Mouse (Mus musculus) heart, embryonic 16.5 days (tissue): ENCODE measurements around the gene Camk1d. TPM values are rescaled to one million over a fixed set of nuclear protein-coding genes. Genes with fewer than 3 reads are reported as not detected.

Source experiments
- ATAC-seq: fragments of 200-750 bp; cut with Nextera tagmentation; replicated peaks from 2 replicates; pipeline ENCODE4 v1.8.0; 2017; ENCODE audit warnings: moderate number of reproducible peaks; ENCODE audit not compliant: insufficient read depth, low FRiP score; ENCODE audit errors: extremely low read depth
- H3K27ac ChIP-seq: fragments of 300-500 bp; sonication (generic); 2 replicates; pipeline ENCODE4 v1.5.1; 2014; ENCODE audit warnings: mild to moderate bottlenecking, low read length, control low read depth, moderate library complexity
- H3K27me3 ChIP-seq: fragments of 300-500 bp; sonication (generic); 2 replicates; pipeline ENCODE4 v1.6.1; 2014; ENCODE audit warnings: low read length, mixed read lengths; ENCODE audit not compliant: control insufficient read depth, insufficient read depth
- H3K36me3 ChIP-seq: fragments of 300-500 bp; sonication (generic); 2 replicates; pipeline ENCODE4 v1.6.1; 2014; ENCODE audit not compliant: control insufficient read depth, insufficient read depth
- H3K4me1 ChIP-seq: fragments of 300-500 bp; sonication (generic); 2 replicates; pipeline ENCODE4 v1.6.1; 2014; ENCODE audit warnings: low read length, mixed read lengths; ENCODE audit not compliant: control insufficient read depth, insufficient read depth
- H3K4me2 ChIP-seq: fragments of 300-500 bp; sonication (generic); 2 replicates; pipeline ENCODE4 v1.6.1; 2014; ENCODE audit warnings: low read depth, mild to moderate bottlenecking, control low read depth, low read length
- H3K4me3 ChIP-seq: fragments of 300-500 bp; sonication (generic); 2 replicates; pipeline ENCODE4 v1.5.1; 2014; ENCODE audit warnings: mild to moderate bottlenecking, control low read depth, low read length
- H3K9ac ChIP-seq: fragments of 300-500 bp; sonication (generic); 2 replicates; pipeline ENCODE4 v1.6.1; 2014; ENCODE audit warnings: low read length, control low read depth
- H3K9me3 ChIP-seq: fragments of 300-500 bp; sonication (generic); replicated peaks from 2 replicates; pipeline ENCODE4 v1.6.1; 2016; ENCODE audit warnings: low read length; ENCODE audit not compliant: control insufficient read depth
- WGBS: fragments of 180-500 bp; shearing (Covaris S2); extraction: QIAGEN DNeasy Blood & Tissue Kit; methylation state at CpG from one replicate; pipeline ENCODE4 v1.1.7; 2014; 5-methylcytosine and 5-hydroxymethylcytosine counted together
- polyA plus RNA-seq: library from polyadenylated mRNA; unstranded; fragments of >200 nt; fragmentation: Nextera tagmentation; extraction: Ambion mirVana; gene quantifications from 2 replicates; pipeline ENCODE4 v1.2.1, GENCODE M21; 2015

Gene Camk1d
- polyA plus RNA-seq, 1 experiment from 2014 or later, result 5.9 TPM

GRCm38 (mm10) chr2:5658000-5658399 is 56.3 kb downstream of the Camk1d start:
- no peaks in the 10 kb centered on the region for H3K4me1 ChIP-seq
- H3K4me2 ChIP-seq, result no peak overlapping the region
- no peak overlapping the region for H3K27ac ChIP-seq
- no peak for ATAC-seq
- no peak overlapping the region for H3K4me3 ChIP-seq
- H3K9me3 ChIP-seq, result no peaks in the 10 kb centered on the region
- no peak overlapping the region for H3K9ac ChIP-seq
- 44% methylated on average over 3 of the region's 3 CpGs for WGBS
- no peaks in the 10 kb centered on the region for H3K27me3 ChIP-seq
- no peaks in the 10 kb centered on the region for H3K36me3 ChIP-seq

DNA sequence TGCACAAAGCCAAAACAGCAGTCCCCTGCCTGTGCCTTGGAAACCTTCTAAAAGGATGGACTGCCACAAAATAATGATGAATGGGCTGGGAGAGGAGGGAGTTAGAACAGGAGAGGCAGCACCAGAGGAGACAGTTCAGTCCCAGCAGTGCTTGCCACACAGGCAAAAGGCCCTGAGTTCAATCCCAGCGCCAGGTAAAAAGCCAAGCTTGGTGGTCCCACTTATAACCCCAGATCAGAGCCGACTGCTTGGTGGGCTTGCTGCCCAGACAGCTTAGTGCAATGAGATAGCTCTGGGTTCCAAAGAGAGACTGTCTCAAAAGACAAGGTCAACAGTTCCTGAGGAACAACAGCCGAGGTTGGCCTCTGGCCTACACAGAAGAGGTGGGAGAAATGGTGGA is 58.0 kb downstream of the Camk1d start:
- H3K27ac ChIP-seq, result no peak overlapping the region
- no peaks in the 10 kb centered on the region for H3K27me3 ChIP-seq
- 64% methylated on average over 3 of the region's 3 CpGs for WGBS
- no peaks in the 10 kb centered on the region for H3K9me3 ChIP-seq
- H3K4me3 ChIP-seq, result no peak overlapping the region
- H3K36me3 ChIP-seq, result no peaks in the 10 kb centered on the region
- H3K9ac ChIP-seq, result no peak overlapping the region
- no peak overlapping the region for H3K4me2 ChIP-seq
- H3K4me1 ChIP-seq, result no peaks in the 10 kb centered on the region
- no peak for ATAC-seq

- Histone ChIP-seq H3K4me2 (no peak overlapping the region), H3K4me1 (no peaks in the 10 kb centered on the region), H3K9me3 (no peaks in the 10 kb centered on the region), H3K9ac (no peak overlapping the region), H3K36me3 (no peaks in the 10 kb centered on the region), H3K4me3 (no peak overlapping the region), H3K27me3 (no peaks in the 10 kb centered on the region), H3K27ac (no peak overlapping the region)
- WGBS, result 81% methylated on average over 6 of the region's 6 CpGs
- ATAC-seq, result no peak
Observed at GRCm38 (mm10) chr2:5652071-5652470, 62.2 kb downstream of the Camk1d start.

- whole genome bisulfite sequencing, result 73% methylated on average over 10 of the region's 10 CpGs
Observed at GRCm38 (mm10) chr2:5651285-5651870, 62.9 kb downstream of the Camk1d start.

DNA sequence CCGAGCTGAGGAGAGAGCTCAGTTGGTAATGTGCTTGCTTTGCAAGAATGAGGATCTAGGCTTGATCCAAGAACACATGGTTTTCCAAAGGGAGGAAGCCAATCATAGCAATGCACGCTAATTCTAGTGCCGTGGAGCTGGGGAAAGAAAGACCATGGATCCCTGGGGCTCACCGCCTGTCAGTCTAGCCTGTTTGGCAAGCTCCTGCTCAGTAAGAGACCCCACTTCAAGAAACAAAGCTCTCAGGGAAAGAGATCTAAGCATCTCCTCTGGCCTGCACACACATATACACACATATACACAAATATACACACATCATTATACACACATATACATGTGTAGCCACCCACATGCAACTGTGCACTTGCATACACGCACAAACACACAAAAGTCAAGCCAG is 65.1 kb downstream of the Camk1d start:
- WGBS, result 78% methylated on average over 5 of the region's 5 CpGs
- no peak overlapping the region for H3K4me2 ChIP-seq
- no peaks in the 10 kb centered on the region for H3K4me1 ChIP-seq
- H3K9ac ChIP-seq, result no peak overlapping the region
- no peak overlapping the region for H3K27ac ChIP-seq
- H3K9me3 ChIP-seq, result no peaks in the 10 kb centered on the region
- no peaks in the 10 kb centered on the region for H3K36me3 ChIP-seq
- no peak overlapping the region for H3K4me3 ChIP-seq
- no peak for ATAC-seq
- no peaks in the 10 kb centered on the region for H3K27me3 ChIP-seq

More at GRCm38 (mm10) chr2:5651285-5651870, 62.9 kb downstream of the Camk1d start:
- no peak overlapping the region for H3K27ac ChIP-seq
- no peak; the same call in 1 of the 2 replicates for ATAC-seq
- no peaks in the 10 kb centered on the region for H3K27me3 ChIP-seq
- no peak overlapping the region for H3K9ac ChIP-seq
- H3K4me1 ChIP-seq, result no peaks in the 10 kb centered on the region
- no peaks in the 10 kb centered on the region for H3K9me3 ChIP-seq
- no peak overlapping the region for H3K4me2 ChIP-seq
- no peaks in the 10 kb centered on the region for H3K36me3 ChIP-seq
- no peak overlapping the region for H3K4me3 ChIP-seq

GRCm38 (mm10) chr2:5648764-5649163 is 65.6 kb downstream of the Camk1d start:
- H3K9ac ChIP-seq, result no peak overlapping the region
- H3K9me3 ChIP-seq, result no peaks in the 10 kb centered on the region
- ATAC-seq, result no peak
- H3K27ac ChIP-seq, result no peak overlapping the region
- no peaks in the 10 kb centered on the region for H3K4me1 ChIP-seq
- no peak overlapping the region for H3K4me3 ChIP-seq
- H3K4me2 ChIP-seq, result no peak overlapping the region
- no peaks in the 10 kb centered on the region for H3K36me3 ChIP-seq
- 71% methylated on average over 6 of the region's 6 CpGs for WGBS
- no peaks in the 10 kb centered on the region for H3K27me3 ChIP-seq

DNA sequence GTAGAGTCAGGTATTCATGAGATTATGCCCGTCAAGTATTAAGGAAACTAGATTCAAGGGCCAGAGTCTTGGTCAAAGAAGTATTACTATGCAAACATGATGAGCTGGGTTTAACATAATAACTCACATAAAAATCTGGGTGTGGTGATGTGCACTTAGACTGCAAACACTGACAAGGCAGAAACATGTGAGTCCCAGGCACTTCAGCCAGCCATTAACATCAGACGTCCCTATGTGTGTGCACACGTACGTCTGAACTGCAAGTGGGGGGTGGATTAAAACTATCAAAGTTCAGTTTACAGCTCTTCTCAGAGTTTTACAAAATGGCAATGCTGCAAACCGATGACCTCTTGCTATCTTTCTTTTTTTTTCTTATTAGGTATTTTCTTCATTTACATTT is 68.0 kb downstream of the Camk1d start:
- WGBS, result 75% methylated on average over 5 of the region's 5 CpGs
- Histone ChIP-seq H3K27me3 (no peaks in the 10 kb centered on the region), H3K4me2 (no peak overlapping the region), H3K9me3 (no peaks in the 10 kb centered on the region), H3K27ac (no peak overlapping the region), H3K4me3 (no peak overlapping the region), H3K9ac (no peak overlapping the region), H3K4me1 (0 out of 2 replicates have a peak, but pooled peaks cover 4% of the 10 kb centered on the region), H3K36me3 (no peaks in the 10 kb centered on the region)
- ATAC-seq, result no peak

- H3K4me3 ChIP-seq, result no peak overlapping the region
- no peak overlapping the region for H3K4me2 ChIP-seq
- ATAC-seq, result no peak
- no peaks in the 10 kb centered on the region for H3K9me3 ChIP-seq
- H3K27me3 ChIP-seq, result no peaks in the 10 kb centered on the region
- H3K36me3 ChIP-seq, result no peaks in the 10 kb centered on the region
- 0 out of 2 replicates have a peak, but pooled peaks cover 4% of the 10 kb centered on the region for H3K4me1 ChIP-seq
- no peak overlapping the region for H3K27ac ChIP-seq
- no peak overlapping the region for H3K9ac ChIP-seq
- 62% methylated on average over 2 of the region's 2 CpGs for WGBS
Observed at GRCm38 (mm10) chr2:5645584-5645983, 68.7 kb downstream of the Camk1d start.

GRCm38 (mm10) chr2:5643937-5644336 is 70.4 kb downstream of the Camk1d start:
- WGBS, result 72% methylated on average over 3 of the region's 3 CpGs
- Histone ChIP-seq H3K36me3 (no peaks in the 10 kb centered on the region), H3K4me1 (0 out of 2 replicates have a peak, but pooled peaks cover 4% of the 10 kb centered on the region), H3K27me3 (no peaks in the 10 kb centered on the region), H3K9me3 (no peaks in the 10 kb centered on the region), H3K27ac (no peak overlapping the region), H3K4me2 (no peak overlapping the region), H3K9ac (no peak overlapping the region), H3K4me3 (no peak overlapping the region)
- ATAC-seq, result no peak
